Mouse (Mus musculus) cerebellum, postnatal 36 days (tissue): ENCODE measurements around the gene 9130213A22Rik.

Source experiments
- DNase-seq, 2 experiments: peaks; one replicate each; pipeline ENCODE4 v3.0.0; 2021 to 2022; ENCODE audit warnings: mixed read lengths in 2 of 2

Gene 9130213A22Rik

GRCm38 (mm10) chr11:69123056-69123692 is 785 bp upstream of the 9130213A22Rik start:
- peak; percentile 88 to 92 for DNase-seq

GRCm38 (mm10) chr11:69121741-69122335 is 551 bp downstream of the 9130213A22Rik start:
- no peak for DNase-seq

- peak in 1 of 2 experiments; percentile 30 for DNase-seq
These were observed 1.2 kb downstream of the 9130213A22Rik start for GRCm38 (mm10) chr11:69121001-69121740.

- DNase-seq, result no peak
These were observed 2.0 kb downstream of the 9130213A22Rik start, which contains the start of gene Hes7 for GRCm38 (mm10) chr11:69120221-69121000. TSS of gene Hes7 (plus strand) at chr11:69120404.

- DNase-seq, result no peak
These were observed 2.8 kb downstream of the 9130213A22Rik start for GRCm38 (mm10) chr11:69119446-69120155.

GRCm38 (mm10) chr11:69118765-69119164 is 3.6 kb downstream of the 9130213A22Rik start:
- DNase-seq, result peak; percentile 81 to 97

GRCm38 (mm10) chr11:69117737-69118695 is 4.4 kb downstream of the 9130213A22Rik start:
- DNase-seq, result peak; percentile 68 to 69

GRCm38 (mm10) chr11:69116843-69117242 is 5.5 kb downstream of the 9130213A22Rik start:
- DNase-seq, result no peak

- no peak for DNase-seq
These were observed 7.8 kb downstream of the 9130213A22Rik start for GRCm38 (mm10) chr11:69114621-69115020.

GRCm38 (mm10) chr11:69114018-69114417 is 8.4 kb downstream of the 9130213A22Rik start:
- no peak for DNase-seq

- no peak for DNase-seq
These were observed 10.5 kb downstream of the 9130213A22Rik start for GRCm38 (mm10) chr11:69111865-69112264.

GRCm38 (mm10) chr11:69111051-69111810 is 11.2 kb downstream of the 9130213A22Rik start:
- no peak for DNase-seq

- DNase-seq, result peak; percentile 94 to 97
These were observed 11.9 kb downstream of the 9130213A22Rik start for GRCm38 (mm10) chr11:69110319-69111046.

GRCm38 (mm10) chr11:69109032-69109900 is 13.1 kb downstream of the 9130213A22Rik start:
- DNase-seq, result no peak

GRCm38 (mm10) chr11:69108223-69108622 is 14.2 kb downstream of the 9130213A22Rik start:
- no peak for DNase-seq

- no peak for DNase-seq
These were observed 14.7 kb downstream of the 9130213A22Rik start for GRCm38 (mm10) chr11:69107676-69108075.

GRCm38 (mm10) chr11:69106842-69107241 is 15.5 kb downstream of the 9130213A22Rik start:
- no peak for DNase-seq

- no peak for DNase-seq
These were observed 16.1 kb downstream of the 9130213A22Rik start for GRCm38 (mm10) chr11:69106299-69106698.
